Mouse (Mus musculus) B cell, adult 67 days (primary cell): ENCODE results near the gene Jph4. TPM values are rescaled to one million over a fixed set of nuclear protein-coding genes. Genes with fewer than 3 reads are reported as not detected.

ENCODE experiments used
- total RNA-seq, 2 experiments: library from RNA; stranded (reverse); gene quantifications; 4 replicates each; pipeline ENCODE4 v1.2.4; 2023

The Jph4 gene
- not detected for total RNA-seq

GRCm38 (mm10) chr14:55116425-55117200 is at the start of gene Jph4:
Gene Jph4 (minus strand): TSS chr14:55116935.

DNA sequence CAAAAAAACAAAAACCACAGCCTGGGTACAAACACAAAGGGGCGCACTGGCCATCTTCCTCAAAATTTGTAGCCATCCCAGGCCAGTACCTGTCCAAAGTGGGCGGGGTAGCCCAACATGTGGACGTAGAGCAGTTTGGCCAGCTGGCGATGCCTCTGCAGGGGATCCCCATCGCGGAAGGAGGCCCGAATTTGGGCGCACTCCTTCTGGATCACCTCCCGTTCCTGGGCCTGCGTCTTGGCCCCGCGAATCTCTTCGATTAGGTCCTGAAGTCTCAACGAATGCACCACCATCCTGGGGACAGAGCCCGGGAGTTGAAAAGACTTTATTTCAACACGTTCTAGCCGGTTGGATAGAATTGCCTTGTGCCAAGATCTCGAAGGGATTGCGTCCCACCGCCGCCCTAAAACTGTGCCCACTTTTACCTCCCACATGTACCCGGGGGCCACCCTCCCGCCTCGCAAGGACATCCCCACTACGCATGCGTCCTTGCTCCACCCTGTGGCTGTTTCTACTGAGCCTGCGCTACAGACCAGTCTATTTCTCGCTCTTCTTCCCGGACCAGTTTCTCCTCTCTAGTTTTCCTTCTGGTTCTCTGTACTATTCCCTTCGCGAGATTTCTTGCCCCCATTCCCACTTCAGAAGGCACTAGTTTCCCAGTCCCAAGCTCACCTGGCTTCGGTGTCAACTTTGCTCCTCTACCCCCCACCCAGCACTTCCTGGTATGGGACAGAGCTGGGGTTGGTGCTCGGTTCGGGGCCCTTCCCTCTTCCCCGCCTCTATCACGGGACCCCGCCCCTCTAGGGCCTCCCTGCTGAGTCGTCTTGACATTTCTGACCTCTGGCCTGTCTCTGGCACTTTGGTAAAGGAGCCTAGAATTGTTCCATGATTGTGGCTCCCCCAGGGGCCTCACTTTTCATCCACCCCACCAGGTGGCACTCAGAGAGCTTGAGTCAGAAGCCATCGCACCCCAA is 10.6 kb downstream of the Jph4 start, which contains the start of gene Ap1g2:
Gene Ap1g2, minus strand, starts transcription at position 758 of the 974 bp plus-strand sequence.

GRCm38 (mm10) chr14:55094704-55095231 is 22.0 kb downstream of the Jph4 start, which contains the start of gene Thtpa:
Gene Thtpa (plus strand): TSS chr14:55094784.

GRCm38 (mm10) chr14:55092011-55092577 is 24.6 kb downstream of the Jph4 start, which contains the start of gene Zfhx2:
Gene Zfhx2 (minus strand): TSS chr14:55092324.

Other genes with a start within 250 kb of the Jph4 start
- 10 to 100 TPM in 1 of 2 experiments, 1 to 10 TPM in 1; 9.4 to 18.7 TPM for gene Homez, start 246.0 kb downstream of the Jph4 start, total RNA-seq
- gene Ppp1r3e, start 239.4 kb downstream of the Jph4 start, total RNA-seq, result 1 to 10 TPM; 3.4 to 4.0 TPM
- 10 to 100 TPM; 10.8 to 12.6 TPM for gene Bcl2l2, start 233.6 kb downstream of the Jph4 start, total RNA-seq
- gene Gm20521, start 233.5 kb downstream of the Jph4 start, total RNA-seq, result 1 to 10 TPM; 1.5 to 1.8 TPM
- 100 to 1,000 TPM; 303 to 319 TPM for gene Pabpn1, start 224.4 kb downstream of the Jph4 start, total RNA-seq
- gene Slc22a17, start 203.8 kb downstream of the Jph4 start, total RNA-seq, result 1 to 10 TPM; 3.1 to 4.8 TPM
- gene Efs, start 190.8 kb downstream of the Jph4 start, total RNA-seq, result not detected
- gene Il25, start 184.2 kb downstream of the Jph4 start, total RNA-seq, result not detected
- not detected for gene Cmtm5, start 180.7 kb downstream of the Jph4 start, total RNA-seq
- gene Myh6, start 150.0 kb downstream of the Jph4 start, total RNA-seq, result not detected
- gene Gm17428, start 140.0 kb downstream of the Jph4 start, total RNA-seq, result not detected
- gene Myh7, start 122.3 kb downstream of the Jph4 start, total RNA-seq, result not detected
- 10 to 100 TPM; 77.2 to 85.3 TPM for gene Ngdn, start 101.5 kb downstream of the Jph4 start, total RNA-seq
- 10 to 100 TPM; 17.6 to 21.4 TPM for gene Zfhx2, start 24.6 kb downstream of the Jph4 start, total RNA-seq
- gene Thtpa, start 22.2 kb downstream of the Jph4 start, total RNA-seq, result 1 to 10 TPM; 5.4 to 8.8 TPM
- 100 to 1,000 TPM; 121 to 163 TPM for gene Ap1g2, start 10.3 kb downstream of the Jph4 start, total RNA-seq
- gene Dhrs2, start 105.1 kb upstream of the Jph4 start, total RNA-seq, result not detected